Mouse (Mus musculus) bone marrow macrophage, adult 2 months (primary cell): ENCODE data around the gene Crim1. TPM values are rescaled to one million over a fixed set of nuclear protein-coding genes. Genes with fewer than 3 reads are reported as not detected.
A peak's percentile ranks its signal among the peaks of the same experiment; 100 is the strongest.

Experiments
- H3K27ac ChIP-seq: 2 replicates; pipeline ENCODE4 v1.5.1; 2012; ENCODE audit warnings: low read depth, low read length; ENCODE audit not compliant: insufficient read depth
- H3K4me1 ChIP-seq: 2 replicates; pipeline ENCODE4 v1.6.1; 2012; ENCODE audit warnings: low read length; ENCODE audit not compliant: control insufficient read depth, insufficient read depth
- H3K4me3 ChIP-seq: 2 replicates; pipeline ENCODE4 v1.5.1; 2012; ENCODE audit warnings: mild to moderate bottlenecking, low read length, moderate library complexity; ENCODE audit not compliant: insufficient read depth
- CTCF ChIP-seq: IDR thresholded peaks from 2 replicates; pipeline ENCODE4 v1.5.1; 2012; ENCODE audit warnings: low read depth, mild to moderate bottlenecking, low read length, moderate library complexity
- POLR2A ChIP-seq: IDR thresholded peaks from 2 replicates; pipeline ENCODE4 v1.6.1; 2012; ENCODE audit warnings: mild to moderate bottlenecking, low read depth, low read length, borderline replicate concordance
- polyA plus RNA-seq: library from polyadenylated mRNA; stranded (reverse); fragments of >200 nt; gene quantifications from 2 replicates; pipeline ENCODE4 v1.2.4, GENCODE M21; 2012; ENCODE audit not compliant: missing spikeins, insufficient read depth, insufficient read length

Crim1 gene
- polyA plus RNA-seq, 1 experiment, result 2.4 TPM

DNA sequence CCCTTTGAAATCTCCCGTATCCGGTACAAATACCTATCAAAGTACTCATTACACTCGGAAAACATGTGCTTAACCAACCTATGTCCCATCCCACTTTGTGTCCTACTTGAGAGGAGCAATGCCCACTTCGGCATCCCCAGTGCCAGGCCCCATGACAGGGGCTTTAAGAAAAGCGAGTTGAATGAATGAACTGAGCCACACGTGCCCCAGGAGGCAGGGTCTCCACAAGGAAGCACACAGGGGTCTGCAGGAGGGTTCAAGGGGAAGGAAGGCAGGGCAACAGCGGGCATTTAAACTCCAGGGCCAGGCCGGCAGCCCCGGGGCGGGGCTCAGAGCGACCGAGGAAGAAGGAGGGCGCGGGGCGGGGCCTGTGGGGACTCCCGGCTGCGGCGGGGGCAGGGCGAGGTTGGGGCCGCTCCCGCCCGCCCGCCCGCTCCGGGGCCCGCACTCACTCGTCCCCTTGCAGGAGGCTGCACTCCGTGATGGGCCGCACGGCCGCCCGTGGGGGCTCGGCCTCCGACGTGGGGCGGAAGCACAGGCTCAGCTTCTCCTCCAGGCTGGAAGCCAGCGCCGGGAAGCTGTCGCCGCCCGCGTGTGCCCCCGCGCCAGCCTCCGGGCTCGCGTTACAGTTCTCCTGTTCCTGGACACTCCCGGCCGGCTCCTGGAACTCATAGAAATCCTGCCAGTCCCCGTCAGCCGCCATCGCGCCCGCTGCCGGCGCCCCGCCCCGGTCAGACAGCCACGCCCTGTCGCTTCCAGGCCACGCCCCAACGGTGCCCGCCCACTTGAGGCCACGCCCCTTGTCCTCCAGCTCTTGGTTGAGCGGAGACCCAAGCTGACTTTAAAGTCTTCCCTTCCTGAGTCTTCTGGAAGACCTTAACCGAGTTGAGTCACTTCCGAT, 217.6 kb downstream of the Crim1 start, which contains the start of gene Fez2:
Gene Fez2, minus strand, starts transcription at position 772 of the 901 bp plus-strand sequence.
- H3K4me3 ChIP-seq, result peak within 1 kb of the TSS; percentile 86
- peaks cover 14% of the 10 kb centered on the region for H3K4me1 ChIP-seq
- TF ChIP-seq POLR2A (no peak), CTCF (no peak)
- peak within 1 kb of the TSS; percentile 85 for H3K27ac ChIP-seq

DNA sequence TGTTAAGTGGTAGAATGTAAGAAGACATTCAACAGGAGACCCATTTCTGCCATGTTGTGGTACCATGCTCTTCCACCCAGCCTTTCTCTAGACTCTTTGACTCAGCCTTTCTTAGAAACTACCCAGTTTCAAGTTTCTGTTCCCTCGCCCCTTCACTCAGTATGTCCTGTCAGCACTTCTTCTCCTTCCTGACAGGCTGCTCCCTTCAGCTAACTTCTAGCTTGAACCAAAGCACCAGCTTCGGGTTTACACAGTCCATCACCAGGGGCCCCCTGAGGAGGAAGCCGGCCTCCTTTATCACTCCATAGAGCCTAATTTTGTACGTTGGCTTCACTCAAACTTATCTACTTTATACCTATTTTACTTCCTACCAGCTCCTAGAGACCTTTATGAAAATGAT, 219.2 kb downstream of the Crim1 start:
- H3K4me3 ChIP-seq, result no peak overlapping the region

DNA sequence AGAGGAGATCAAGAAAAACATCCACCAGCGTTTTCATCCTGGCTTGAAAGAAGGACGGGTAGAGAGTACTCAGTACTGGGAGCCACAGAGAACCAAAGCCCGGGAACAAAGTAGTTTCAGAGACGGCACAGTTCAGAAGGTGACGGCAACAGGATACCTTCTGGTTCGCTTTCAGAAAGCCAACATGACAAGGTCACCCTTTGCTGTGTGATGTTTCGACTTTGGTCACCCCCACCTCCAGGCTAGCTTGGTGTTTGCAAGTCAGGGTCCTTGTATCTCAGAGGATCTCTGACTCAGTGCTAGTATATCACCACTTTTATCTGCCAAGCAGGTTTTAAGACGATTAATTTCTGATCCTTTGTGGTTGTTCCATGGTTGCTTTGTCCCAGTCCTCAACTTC, 225.0 kb downstream of the Crim1 start:
- H3K4me1 ChIP-seq, result peaks cover 2% of the 10 kb centered on the region
- H3K27ac ChIP-seq, result no peak overlapping the region
- no peak overlapping the region for H3K4me3 ChIP-seq
- TF ChIP-seq CTCF (no peak), POLR2A (no peak)

More for the DNA sequence above, 219.2 kb downstream of the Crim1 start:
- TF ChIP-seq CTCF (no peak), POLR2A (no peak)
- Histone ChIP-seq H3K4me1 (peaks cover 11% of the 10 kb centered on the region), H3K27ac (peak overlapping the region; percentile 50)

Other genes starting within 250 kb of the Crim1 start
- 45.4 and 49.2 TPM in 2 replicates for gene Fez2, start 217.9 kb downstream of the Crim1 start, polyA plus RNA-seq